Mouse (Mus musculus) large intestine, adult 2 months (tissue): ENCODE measurements around the gene Cry2. TPM values are rescaled to one million over a fixed set of nuclear protein-coding genes. Genes with fewer than 3 reads are reported as not detected.

ENCODE experiments used
- DNase-seq: peaks from one replicate; pipeline ENCODE4 v3.0.0-alpha.2; 2012; ENCODE audit warnings: low read depth, low spot score
- whole genome bisulfite sequencing: fragments of 180-500 bp; shearing (Covaris S2); methylation state at CpG from one replicate; pipeline ENCODE4 v1.1.7; 2018; 5-methylcytosine and 5-hydroxymethylcytosine counted together
- polyA plus RNA-seq: library from polyadenylated mRNA; depleted of rRNA; stranded (reverse); fragments of >200 nt; gene quantifications from 2 replicates; pipeline ENCODE4 v1.2.3, GENCODE M21; 2012

The Cry2 gene
- polyA plus RNA-seq, 1 experiment = 6.9 TPM

DNA sequence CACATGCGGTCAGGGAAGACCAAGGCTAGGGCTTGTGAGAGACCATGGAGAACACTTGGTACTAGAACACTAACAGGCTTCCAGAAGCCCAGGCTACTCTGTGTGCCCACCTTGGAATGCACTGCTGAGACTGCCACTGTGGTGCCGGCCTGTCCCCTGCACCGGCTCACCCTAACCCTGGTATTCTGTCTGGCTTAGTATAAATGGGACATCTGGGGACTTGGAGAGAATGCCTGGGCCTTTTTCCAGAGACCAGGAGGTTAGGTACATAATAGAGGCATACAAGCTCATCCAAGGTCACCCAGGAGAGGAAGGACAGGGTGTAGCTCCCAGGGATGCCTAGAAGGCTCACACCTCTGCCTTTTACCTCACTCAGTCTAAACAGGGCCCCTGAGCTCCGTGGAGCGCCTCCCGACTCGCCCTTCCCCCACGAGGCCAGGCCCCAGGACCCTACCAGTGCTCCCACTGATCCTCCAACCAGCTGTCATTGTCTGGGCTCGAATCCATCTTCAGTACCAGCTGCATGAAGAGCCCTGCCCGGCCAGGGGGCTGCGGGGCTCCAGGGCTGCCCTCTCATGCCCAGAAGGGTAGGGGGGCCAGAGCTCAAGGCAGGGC lies 42.0 kb downstream of the Cry2 start:
- WGBS = 27% methylated on average over 11 of the region's 11 CpGs
- DNase-seq = no peak

DNA sequence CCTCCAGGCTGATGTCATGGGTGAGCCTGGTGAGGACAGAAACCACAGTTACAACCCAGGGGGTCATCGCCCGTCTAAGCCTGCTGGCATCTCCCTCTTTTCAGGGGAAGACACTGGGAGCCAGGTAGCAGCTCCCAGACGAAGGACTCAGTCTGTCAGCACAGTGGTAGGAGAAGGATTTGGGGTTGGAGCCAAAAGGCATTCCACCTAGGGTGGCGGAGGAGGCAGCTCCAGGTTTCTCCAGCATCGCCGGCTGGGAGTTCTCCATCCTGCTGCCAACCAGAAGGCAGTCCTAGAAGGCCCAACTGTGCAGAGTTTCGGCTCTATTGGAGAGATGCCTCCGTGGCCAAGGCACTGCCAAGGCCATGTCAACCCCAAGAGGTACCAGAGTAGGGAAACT lies 42.7 kb downstream of the Cry2 start:
- no peak for DNase-seq
- WGBS = 86% methylated on average over 8 of the region's 8 CpGs

GRCm38 (mm10) chr2:92390206-92390930 lies 43.5 kb downstream of the Cry2 start:
- no peak for DNase-seq
- WGBS = 68% methylated on average over 6 of the region's 6 CpGs

DNA sequence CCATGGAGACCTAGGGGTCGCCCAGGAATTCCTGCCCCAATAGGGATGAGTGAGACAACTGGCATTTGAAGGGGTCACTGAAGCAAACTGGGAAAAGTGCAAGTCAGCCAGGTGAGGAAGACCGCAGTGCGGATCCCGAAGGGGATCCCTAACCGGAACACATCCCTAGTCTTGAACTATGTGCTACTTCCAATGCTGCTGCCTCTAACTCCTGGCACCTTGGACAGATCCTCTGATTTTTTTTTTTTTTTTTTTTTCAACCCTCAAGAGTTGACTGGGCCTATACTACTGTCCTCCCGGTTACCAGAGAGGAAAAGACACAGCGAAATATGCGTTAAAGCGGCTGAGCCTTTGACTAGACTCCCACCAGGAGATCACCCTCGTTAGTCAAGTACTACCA lies 44.2 kb downstream of the Cry2 start:
- no peak for DNase-seq
- WGBS = 22% methylated on average over 10 of the region's 10 CpGs

- DNase-seq = no peak
- WGBS = 2% methylated on average over 62 of the region's 62 CpGs
These were observed 44.8 kb downstream of the Cry2 start for GRCm38 (mm10) chr2:92388891-92389641.

GRCm38 (mm10) chr2:92388081-92388517 lies 45.7 kb downstream of the Cry2 start:
- no peak for DNase-seq
- 54% methylated on average over 3 of the region's 3 CpGs for WGBS

GRCm38 (mm10) chr2:92387646-92388045 lies 46.2 kb downstream of the Cry2 start:
- WGBS = 64% methylated on average over 4 of the region's 4 CpGs

DNA sequence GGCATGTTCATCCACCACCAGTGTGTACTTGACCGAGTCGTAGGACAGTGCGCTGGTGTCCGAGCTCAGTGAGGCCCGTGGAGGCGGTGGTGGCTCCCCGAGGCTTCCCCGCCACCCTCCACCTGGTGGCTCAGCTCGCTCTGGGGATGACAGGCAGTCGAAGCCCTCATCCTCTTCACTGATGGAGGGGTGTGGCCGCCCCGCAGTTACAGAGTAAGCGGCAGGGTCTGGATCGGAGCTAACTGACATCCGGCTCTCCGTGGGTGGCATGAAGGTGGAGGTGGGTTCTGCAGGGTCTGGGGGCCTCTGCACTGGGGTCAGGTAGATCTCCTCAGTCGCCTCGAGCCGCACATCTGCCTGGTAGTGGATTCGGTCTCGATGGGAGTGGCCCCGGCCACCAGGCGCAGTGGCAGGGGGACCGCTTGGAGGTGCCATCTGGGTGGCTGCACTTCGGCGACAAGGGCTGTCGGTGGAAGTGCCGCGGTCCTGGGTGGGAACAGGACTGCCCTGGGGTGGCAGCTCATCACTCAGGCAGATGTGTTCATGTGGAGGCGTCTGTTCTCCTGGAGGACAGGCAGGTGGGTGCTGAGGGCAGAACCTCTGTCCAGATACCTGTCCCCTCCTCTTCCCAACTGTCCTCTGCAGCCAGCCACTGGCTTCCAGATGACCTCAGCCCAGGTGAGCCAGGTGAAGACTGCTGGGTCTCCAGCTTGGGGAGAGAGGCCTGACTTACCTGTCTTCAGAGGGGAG lies 46.8 kb downstream of the Cry2 start:
- WGBS = 90% methylated on average over 30 of the region's 30 CpGs
- DNase-seq = no peak

More at GRCm38 (mm10) chr2:92387646-92388045, 46.2 kb downstream of the Cry2 start:
- no peak for DNase-seq

GRCm38 (mm10) chr2:92385113-92386051 lies 48.5 kb downstream of the Cry2 start:
- WGBS = 73% methylated on average over 22 of the region's 22 CpGs

DNA sequence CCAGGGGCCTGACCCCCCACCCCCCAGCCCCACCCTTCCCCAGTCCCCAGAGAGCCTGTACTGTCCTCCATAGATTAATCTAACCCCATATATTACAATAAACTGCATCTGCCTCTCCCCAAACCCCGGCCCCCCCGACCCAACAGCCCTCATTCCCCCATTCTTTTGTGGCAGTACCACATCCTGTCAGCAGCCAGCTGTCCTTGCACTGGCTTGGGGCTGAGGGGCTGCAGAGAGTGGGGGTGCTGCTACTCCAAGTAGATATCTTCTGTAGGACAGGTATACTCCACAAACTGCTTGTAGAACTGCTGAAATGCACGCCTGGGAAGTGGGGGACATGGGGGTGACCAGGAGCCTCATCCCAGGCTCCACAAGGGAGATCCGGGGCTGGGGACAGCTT lies 49.7 kb downstream of the Cry2 start:
- no peak for DNase-seq
- WGBS = 67% methylated on average over 4 of the region's 4 CpGs

More at GRCm38 (mm10) chr2:92385113-92386051, 48.5 kb downstream of the Cry2 start:
- DNase-seq = no peak

GRCm38 (mm10) chr2:92382759-92383158 lies 51.1 kb downstream of the Cry2 start:
- DNase-seq = no peak
- WGBS = 92% methylated on average over 4 of the region's 4 CpGs

GRCm38 (mm10) chr2:92381901-92382588 lies 51.8 kb downstream of the Cry2 start, which contains the start of gene 1700029I15Rik:
Gene 1700029I15Rik (plus strand): TSS chr2:92382538.
- no peak for DNase-seq
- WGBS = 85% methylated on average over 5 of the region's 5 CpGs

DNA sequence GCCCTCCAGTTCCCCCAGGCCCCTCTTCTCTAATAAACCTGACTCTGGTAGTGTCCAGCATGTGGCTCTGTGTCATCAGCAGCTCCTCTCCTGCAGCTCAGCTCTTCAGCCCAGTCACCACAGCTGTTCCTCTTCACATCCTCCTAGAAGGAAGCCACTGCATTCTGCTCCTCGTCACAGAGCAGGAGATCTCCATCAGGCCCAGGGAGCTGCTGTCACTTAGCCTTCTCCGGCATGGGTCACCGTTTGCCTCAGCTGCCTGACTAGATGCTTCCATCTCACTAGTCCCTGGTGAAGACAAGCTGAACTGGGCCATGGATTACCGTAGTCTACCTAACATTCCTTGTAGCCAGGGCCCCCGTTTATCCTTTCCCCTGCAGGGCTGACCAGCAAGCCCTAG lies 52.7 kb downstream of the Cry2 start:
- DNase-seq = no peak
- 73% methylated on average over 5 of the region's 5 CpGs for WGBS

GRCm38 (mm10) chr2:92380495-92381050 lies 53.3 kb downstream of the Cry2 start:
- DNase-seq = no peak
- WGBS = 71% methylated on average over 6 of the region's 6 CpGs

DNA sequence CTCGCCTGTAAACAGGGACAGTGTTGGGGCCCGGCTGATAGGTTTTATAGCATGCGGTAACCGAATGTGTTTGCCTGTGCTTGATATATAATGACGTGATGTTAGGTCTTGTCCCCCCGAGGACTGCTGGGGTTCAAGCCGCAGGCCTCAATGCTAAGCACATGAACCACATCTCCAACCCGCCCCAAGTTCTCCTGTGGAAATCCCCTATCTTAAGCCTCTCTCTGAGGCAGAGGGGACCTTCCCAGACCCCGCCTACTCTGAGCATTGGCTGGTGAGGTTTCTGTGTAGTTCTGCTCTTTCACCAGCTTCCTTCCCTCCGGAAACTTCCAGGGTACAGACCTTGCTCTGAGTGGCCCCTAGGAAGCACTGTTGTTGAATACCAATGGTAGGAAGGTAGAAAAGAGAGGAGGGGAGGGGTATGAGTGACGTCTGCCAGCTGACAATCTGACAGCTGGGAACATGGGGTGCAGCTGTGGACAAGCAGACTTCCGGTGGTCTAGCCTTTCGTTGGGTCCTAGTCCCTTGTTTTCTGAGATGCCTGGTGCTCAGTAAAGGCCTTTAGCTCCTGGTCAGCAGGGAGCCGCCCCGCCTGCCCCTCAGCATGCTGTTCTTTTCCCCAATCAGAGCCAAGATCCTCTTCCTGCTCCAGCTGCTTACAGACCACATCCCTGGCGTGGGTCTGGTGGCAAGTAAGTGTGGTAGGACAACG lies 53.9 kb downstream of the Cry2 start:
- DNase-seq = no peak
- WGBS = 74% methylated on average over 17 of the region's 17 CpGs

- 93% methylated on average over 7 of the region's 7 CpGs for WGBS
- no peak for DNase-seq
These were observed 56.5 kb downstream of the Cry2 start for GRCm38 (mm10) chr2:92377320-92377719.

GRCm38 (mm10) chr2:92376300-92376699 lies 57.5 kb downstream of the Cry2 start:
- WGBS = 71% methylated on average over 6 of the region's 6 CpGs
- no peak for DNase-seq
